ENCODE assay signal across 8 mouse cellular contexts in genomic region chr9:57420321-57421120, GRCm38 (mm10). TPM values are rescaled to one million over a fixed set of nuclear protein-coding genes. Genes with fewer than 3 reads are reported as not detected.
A peak's percentile ranks its signal among the peaks of the same experiment; 100 is the strongest.
DNase-seq lines count a peak whose midpoint lies in the region; ATAC-seq and TF ChIP-seq lines count a peak whose summit lies in the region.

No protein-coding gene starts in this region.

- 17% methylated on average over 20 of the region's 20 CpGs for WGBS in bone marrow, adult 2 months
- 68% methylated on average over 20 of the region's 20 CpGs for WGBS in forebrain, embryonic 15.5 days
- WGBS in liver, embryonic 14.5 days (ENCODE audit: insufficient replicate concordance): 26% methylated on average over 20 of the region's 20 CpGs
- WGBS in neural tube, embryonic 13.5 days: 56% methylated on average over 20 of the region's 20 CpGs

- ATAC-seq in forebrain, embryonic 15.5 days (replicated peaks): peak; percentile 67
- peak; percentile 72 for ATAC-seq in liver, embryonic 14.5 days (ENCODE audit: insufficient read depth)
- ATAC-seq in neural tube, embryonic 13.5 days (ENCODE audit: low read depth): peak; percentile 83

- peaks cover 6% of the 10 kb centered on the region for H3K4me1 ChIP-seq in bone marrow, adult 2 months (ENCODE audit: control insufficient read depth, insufficient read depth, low read length)
- H3K4me1 ChIP-seq in forebrain, embryonic 15.5 days: peaks cover 11% of the 10 kb centered on the region; the same call in 1 of the 2 replicates
- peaks cover 0 to 16% of the 10 kb centered on the region in 2 experiments; a peak in 2 of 4 replicates for H3K4me1 ChIP-seq in liver, embryonic 14.5 days (replicated peaks; ENCODE audit: control insufficient read depth in 2 of 2, insufficient read depth in 2 of 2, low read length in 1 of 2)
- peaks cover 20% of the 10 kb centered on the region for H3K4me1 ChIP-seq in neural tube, embryonic 13.5 days (replicated peaks)

- TF ChIP-seq EP300 in liver, embryonic 14.5 days (IDR thresholded peaks at IDR 0.05; ENCODE audit: low read depth): no peak

- peak; percentile 32; the same call in 1 of the 2 replicates for TF ChIP-seq POLR2A in bone marrow, adult 2 months (IDR thresholded peaks at IDR 0.05; ENCODE audit: borderline replicate concordance, control insufficient read depth, low read depth, low read length)

- H3K27me3 ChIP-seq in forebrain, embryonic 15.5 days: no peaks in the 10 kb centered on the region
- no peaks in the 10 kb centered on the region for H3K27me3 ChIP-seq in liver, embryonic 14.5 days (ENCODE audit: control insufficient read depth, insufficient read depth, low read length)
- H3K27me3 ChIP-seq in neural tube, embryonic 13.5 days: no peaks in the 10 kb centered on the region

- peak overlapping the region; percentile 88 for H3K27ac ChIP-seq in bone marrow, adult 2 months (ENCODE audit: control insufficient read depth, insufficient read depth, low read depth, low read length, poor library complexity)
- H3K27ac ChIP-seq in forebrain, embryonic 15.5 days (replicated peaks): peak overlapping the region; percentile 31; the same call in 1 of the 2 replicates
- H3K27ac ChIP-seq in liver, embryonic 14.5 days: no peak overlapping the region
- peak overlapping the region; percentile 75 for H3K27ac ChIP-seq in neural tube, embryonic 13.5 days (replicated peaks)

- no peaks in the 10 kb centered on the region for H3K36me3 ChIP-seq in forebrain, embryonic 15.5 days
- H3K36me3 ChIP-seq in liver, embryonic 14.5 days (replicated peaks; ENCODE audit: control insufficient read depth, insufficient read depth, low read depth): no peaks in the 10 kb centered on the region
- 0 out of 2 replicates have a peak, but pooled peaks cover 8% of the 10 kb centered on the region for H3K36me3 ChIP-seq in neural tube, embryonic 13.5 days

- peak; percentile 69 to 72 for DNase-seq in B cell, adult 2 months
- DNase-seq in heart, postnatal 10 days: peak; percentile 97
- DNase-seq in kidney, postnatal 4 days: peak; percentile 90 to 93
- DNase-seq in liver, embryonic 14.5 days (ENCODE audit: low read depth in 3 of 3, low spot score in 3 of 3): no peak
- DNase-seq in testis, postnatal 10 days (ENCODE audit: low spot score): peak; percentile 98

- H3K9me3 ChIP-seq in forebrain, embryonic 15.5 days: no peaks in the 10 kb centered on the region
- H3K9me3 ChIP-seq in liver, embryonic 14.5 days (ENCODE audit: control insufficient read depth, low read length): no peaks in the 10 kb centered on the region
- H3K9me3 ChIP-seq in neural tube, embryonic 13.5 days: no peaks in the 10 kb centered on the region

- H3K4me2 ChIP-seq in forebrain, embryonic 15.5 days (replicated peaks): no peak overlapping the region
- H3K4me2 ChIP-seq in liver, embryonic 14.5 days (ENCODE audit: low read depth): no peak overlapping the region
- H3K4me2 ChIP-seq in neural tube, embryonic 13.5 days: 0 out of 2 replicates have a peak overlapping the region, but pooled peaks have one; percentile 5

- no peak overlapping the region for H3K9ac ChIP-seq in forebrain, embryonic 15.5 days (replicated peaks)
- no peak overlapping the region for H3K9ac ChIP-seq in liver, embryonic 14.5 days (replicated peaks)
- 0 out of 2 replicates have a peak overlapping the region, but pooled peaks have one; percentile 12 for H3K9ac ChIP-seq in neural tube, embryonic 13.5 days

- no peak for TF ChIP-seq CTCF in bone marrow, adult 2 months (IDR thresholded peaks at IDR 0.05; ENCODE audit: control insufficient read depth, insufficient read depth, low read length)
- TF ChIP-seq CTCF in liver, embryonic 14.5 days (IDR thresholded peaks at IDR 0.05; ENCODE audit: low read depth): no peak

- intact Hi-C loops in heart, postnatal 10 days (cut with DNase I): loop anchor here (5.0 kb wide), 1 partner anchor 33 kb away; no protein-coding TSS in a partner anchor

- peak overlapping the region; percentile 13 for H3K4me3 ChIP-seq in bone marrow, adult 2 months (replicated peaks; ENCODE audit: control insufficient read depth, low read depth, low read length)
- H3K4me3 ChIP-seq in forebrain, embryonic 15.5 days: no peak overlapping the region
- no peak overlapping the region for H3K4me3 ChIP-seq in liver, embryonic 14.5 days (ENCODE audit: insufficient read depth in 1 of 2, low read depth in 2 of 2, low read length in 2 of 2)
- H3K4me3 ChIP-seq in neural tube, embryonic 13.5 days: no peak overlapping the region

RNA-seq across cellular contexts. Expression of gene Ppcdc, which starts 19.4 kb away (rescaled TPM):
- polyA plus RNA-seq in bone marrow, adult 2 months (2011; ENCODE audit: insufficient read depth, insufficient read length, low replicate concordance, missing spikeins): 31.1 and 49.4 TPM in 2 replicates
- polyA plus RNA-seq in forebrain, embryonic 15.5 days (2015; fragmentation: Nextera tagmentation; extraction: Ambion mirVana): 21.3 and 29.5 TPM in 2 replicates
- total RNA-seq in heart, postnatal 10 days (2021): 1 to 10 TPM; 5.7 to 9.5 TPM
- polyA plus RNA-seq in liver, embryonic 14.5 days (2012; rRNA removed): 9.4 and 10.0 TPM in 2 replicates
- 7.4 and 9.4 TPM in 2 replicates for polyA plus RNA-seq in liver, embryonic 14.5 days (2014; fragmentation: Nextera tagmentation; extraction: Ambion mirVana)
- 22.8 and 23.6 TPM in 2 replicates for polyA plus RNA-seq in neural tube, embryonic 13.5 days (2015; fragmentation: Nextera tagmentation; extraction: Ambion mirVana)

RNA-seq across cellular contexts. Expression of gene Scamp5, which starts 47.3 kb away (rescaled TPM):
- polyA plus RNA-seq in bone marrow, adult 2 months (2011; ENCODE audit: insufficient read depth, insufficient read length, low replicate concordance, missing spikeins): 5.5 and 7.5 TPM in 2 replicates
- polyA plus RNA-seq in forebrain, embryonic 15.5 days (2015; fragmentation: Nextera tagmentation; extraction: Ambion mirVana): 102 and 106 TPM in 2 replicates
- 1 to 10 TPM; 9.5 to 9.6 TPM for total RNA-seq in heart, postnatal 10 days (2021)
- 9.1 and 9.2 TPM in 2 replicates for polyA plus RNA-seq in liver, embryonic 14.5 days (2012; rRNA removed)
- polyA plus RNA-seq in liver, embryonic 14.5 days (2014; fragmentation: Nextera tagmentation; extraction: Ambion mirVana): 4.5 and 5.2 TPM in 2 replicates
- 65.1 and 67.8 TPM in 2 replicates for polyA plus RNA-seq in neural tube, embryonic 13.5 days (2015; fragmentation: Nextera tagmentation; extraction: Ambion mirVana)

Comparison
In these comparisons a context has a peak if more than half of its experiments do, and no peak if none do; other contexts are left out.
1. DNase-seq: peak in B cell, adult 2 months (2 of 2), heart, postnatal 10 days (2 of 2), kidney, postnatal 4 days (2 of 2) and testis, postnatal 10 days (single experiment); none in liver, embryonic 14.5 days (0 of 3).
2. Peak in every context shown above with its lines, with median percentiles within 50 percentile points of each other: ATAC-seq.